ENCODE assay signal across 1 mouse cellular context in genomic region chr4:136246568-136246969, GRCm38 (mm10).
TF ChIP-seq lines count a peak whose summit lies in the region.

No protein-coding gene starts in this region.

TF ChIP-seq in CH12.LX, 34 proteins besides CTCF, POLR2A, EP300 and RAD21 (continued from another document):
- TF ChIP-seq CHD1 (IDR thresholded peaks at IDR 0.05; ENCODE audit: low read depth, low read length) (no peak), MAZ (IDR thresholded peaks at IDR 0.05; ENCODE audit: low read depth, low read length) (no peak), CHD2 (IDR thresholded peaks at IDR 0.05; ENCODE audit: low read length) (no peak), MYC (IDR thresholded peaks at IDR 0.05; ENCODE audit: low read depth, low read length) (no peak), MXI1 (IDR thresholded peaks at IDR 0.05; ENCODE audit: low read depth, low read length) (no peak), TCF12 (IDR thresholded peaks at IDR 0.05; ENCODE audit: low read depth, low read length) (no peak)
